Mouse (Mus musculus) right cerebral cortex, postnatal 14 days (tissue): ENCODE measurements around the gene Gpr12.
A peak's percentile ranks its signal among the peaks of the same experiment; 100 is the strongest.
"Not testable (repeated sequence)": the region's sequence is repeated elsewhere in the genome, so short reads cannot be mapped to it uniquely, and the experiment has no call there.

Experiments used
- DNase-seq: peaks from one replicate; pipeline ENCODE4 v3.0.0; 2022

Gpr12 gene

GRCm38 (mm10) chr5:146584478-146585306 lies at the start of gene Gpr12:
Gene Gpr12 (minus strand): TSS chr5:146585239.
- DNase-seq, result peak; percentile 57

GRCm38 (mm10) chr5:146631602-146632001 lies 46.6 kb upstream of the Gpr12 start:
- no peak for DNase-seq

GRCm38 (mm10) chr5:146630961-146631360 lies 45.9 kb upstream of the Gpr12 start:
- DNase-seq, result no peak

- peak; percentile 57 for DNase-seq
Observed at GRCm38 (mm10) chr5:146629636-146630035, 44.6 kb upstream of the Gpr12 start.

GRCm38 (mm10) chr5:146628804-146629203 lies 43.8 kb upstream of the Gpr12 start:
- DNase-seq, result no peak

GRCm38 (mm10) chr5:146627901-146628300 lies 42.9 kb upstream of the Gpr12 start:
- DNase-seq, result no peak

- peak; percentile 49 for DNase-seq
Observed at GRCm38 (mm10) chr5:146625635-146626311, 40.7 kb upstream of the Gpr12 start.

- DNase-seq, result no peak
Observed at GRCm38 (mm10) chr5:146611830-146612229, 26.8 kb upstream of the Gpr12 start.

GRCm38 (mm10) chr5:146611009-146611408 lies 26.0 kb upstream of the Gpr12 start:
- DNase-seq, result no peak

GRCm38 (mm10) chr5:146609646-146610045 lies 24.6 kb upstream of the Gpr12 start:
- DNase-seq, result no peak

- no peak for DNase-seq
Observed at GRCm38 (mm10) chr5:146607816-146608215, 22.8 kb upstream of the Gpr12 start.

- no peak for DNase-seq
Observed at GRCm38 (mm10) chr5:146606895-146607294, 21.9 kb upstream of the Gpr12 start.

GRCm38 (mm10) chr5:146606221-146606620 lies 21.2 kb upstream of the Gpr12 start:
- DNase-seq, result no peak

- DNase-seq, result no peak
Observed at GRCm38 (mm10) chr5:146599970-146600369, 14.9 kb upstream of the Gpr12 start.

- DNase-seq, result not testable (repeated sequence)
Observed at GRCm38 (mm10) chr5:146599216-146599615, 14.2 kb upstream of the Gpr12 start.

GRCm38 (mm10) chr5:146598215-146599119 lies 13.4 kb upstream of the Gpr12 start:
- peak; percentile 18 for DNase-seq

GRCm38 (mm10) chr5:146597503-146597874 lies 12.4 kb upstream of the Gpr12 start:
- DNase-seq, result no peak

- DNase-seq, result no peak
Observed at GRCm38 (mm10) chr5:146596612-146597502, 11.8 kb upstream of the Gpr12 start.

GRCm38 (mm10) chr5:146592580-146592979 lies 7.5 kb upstream of the Gpr12 start:
- DNase-seq, result no peak

- no peak for DNase-seq
Observed at GRCm38 (mm10) chr5:146591636-146592035, 6.6 kb upstream of the Gpr12 start.

GRCm38 (mm10) chr5:146590987-146591386 lies 5.9 kb upstream of the Gpr12 start:
- DNase-seq, result no peak
